Mouse (Mus musculus) right cerebral cortex, adult 18-20 months (tissue): ENCODE results near the gene Fam193b.

Experiments used
- DNase-seq: peaks from one replicate; pipeline ENCODE4 v3.0.0; 2022; ENCODE audit warnings: mixed read lengths

Gene Fam193b

GRCm38 (mm10) chr13:55525733-55526553 is 45.0 kb downstream of the Fam193b start:
- DNase-seq: no peak

GRCm38 (mm10) chr13:55523951-55524600 is 46.8 kb downstream of the Fam193b start:
- no peak for DNase-seq

GRCm38 (mm10) chr13:55523278-55523677 is 47.6 kb downstream of the Fam193b start:
- no peak for DNase-seq

- DNase-seq: no peak
Measured at GRCm38 (mm10) chr13:55522730-55523129, 48.2 kb downstream of the Fam193b start.

GRCm38 (mm10) chr13:55519606-55520005 is 51.3 kb downstream of the Fam193b start:
- no peak for DNase-seq

GRCm38 (mm10) chr13:55516955-55517354 is 54.0 kb downstream of the Fam193b start:
- DNase-seq: peak; percentile 86

- no peak for DNase-seq
Measured at GRCm38 (mm10) chr13:55513828-55514227, 57.1 kb downstream of the Fam193b start.

- peak; percentile 86 for DNase-seq
Measured at GRCm38 (mm10) chr13:55513111-55513748, 57.7 kb downstream of the Fam193b start, which contains the start of gene Pdlim7. Gene Pdlim7, minus strand, starts transcription at chr13:55513676.

GRCm38 (mm10) chr13:55512379-55513031 is 58.4 kb downstream of the Fam193b start:
- no peak for DNase-seq

- no peak for DNase-seq
Measured at GRCm38 (mm10) chr13:55511492-55511861, 59.4 kb downstream of the Fam193b start.

GRCm38 (mm10) chr13:55510668-55511491 is 60.0 kb downstream of the Fam193b start:
- no peak for DNase-seq

GRCm38 (mm10) chr13:55510332-55510667 is 60.6 kb downstream of the Fam193b start:
- DNase-seq: no peak

- no peak for DNase-seq
Measured at GRCm38 (mm10) chr13:55508531-55508930, 62.4 kb downstream of the Fam193b start.

- DNase-seq: no peak
Measured at GRCm38 (mm10) chr13:55507877-55508276, 63.0 kb downstream of the Fam193b start.

GRCm38 (mm10) chr13:55506697-55507096 is 64.2 kb downstream of the Fam193b start:
- no peak for DNase-seq

GRCm38 (mm10) chr13:55505810-55506209 is 65.1 kb downstream of the Fam193b start:
- no peak for DNase-seq

GRCm38 (mm10) chr13:55504390-55504789 is 66.5 kb downstream of the Fam193b start:
- no peak for DNase-seq

- DNase-seq: no peak
Measured at GRCm38 (mm10) chr13:55502405-55502804, 68.5 kb downstream of the Fam193b start.

GRCm38 (mm10) chr13:55500575-55500974 is 70.3 kb downstream of the Fam193b start:
- DNase-seq: no peak

GRCm38 (mm10) chr13:55498906-55499305 is 72.0 kb downstream of the Fam193b start:
- no peak for DNase-seq

- no peak for DNase-seq
Measured at GRCm38 (mm10) chr13:55496661-55497060, 74.3 kb downstream of the Fam193b start.

GRCm38 (mm10) chr13:55495702-55496101 is 75.2 kb downstream of the Fam193b start:
- no peak for DNase-seq
